Mouse (Mus musculus) megakaryocyte, embryonic 14.5 days (primary cell): ENCODE results near the gene Clec1b. TPM values are rescaled to one million over a fixed set of nuclear protein-coding genes. Genes with fewer than 3 reads are reported as not detected.

ENCODE experiments used
- H3K27me3 ChIP-seq: replicated peaks from 2 replicates; pipeline ENCODE3; 2012; ENCODE audit warnings: inconsistent platforms
- H3K36me3 ChIP-seq: replicated peaks from 2 replicates; pipeline ENCODE3; 2012; ENCODE audit warnings: low read length, inconsistent platforms, mixed read lengths
- H3K4me1 ChIP-seq: 2 replicates; pipeline ENCODE4 v1.6.1; 2012; ENCODE audit warnings: inconsistent platforms
- H3K4me3 ChIP-seq: replicated peaks from 2 replicates; pipeline ENCODE3; 2012; ENCODE audit warnings: moderate library complexity, mild to moderate bottlenecking, inconsistent platforms
- H3K9me3 ChIP-seq: 2 replicates; pipeline ENCODE4 v1.6.1; 2012; ENCODE audit warnings: inconsistent platforms
- FLI1 ChIP-seq: IDR thresholded peaks from 2 replicates; pipeline ENCODE4 v1.6.1; 2012; ENCODE audit warnings: low read length, inconsistent platforms, mixed read lengths
- GATA1 ChIP-seq: IDR thresholded peaks from 3 replicates; pipeline ENCODE4 v1.6.1; 2012; ENCODE audit warnings: mixed read lengths, low read length, inconsistent platforms, borderline replicate concordance
- polyA plus RNA-seq: library from polyadenylated mRNA; stranded (reverse); fragments of >175 nt; gene quantifications from 2 replicates; pipeline ENCODE4 v1.2.3, GENCODE M21; 2012; ENCODE audit warnings: low replicate concordance; ENCODE audit not compliant: insufficient read depth

Gene Clec1b
- polyA plus RNA-seq, 1 experiment, result 19.5 TPM

DNA sequence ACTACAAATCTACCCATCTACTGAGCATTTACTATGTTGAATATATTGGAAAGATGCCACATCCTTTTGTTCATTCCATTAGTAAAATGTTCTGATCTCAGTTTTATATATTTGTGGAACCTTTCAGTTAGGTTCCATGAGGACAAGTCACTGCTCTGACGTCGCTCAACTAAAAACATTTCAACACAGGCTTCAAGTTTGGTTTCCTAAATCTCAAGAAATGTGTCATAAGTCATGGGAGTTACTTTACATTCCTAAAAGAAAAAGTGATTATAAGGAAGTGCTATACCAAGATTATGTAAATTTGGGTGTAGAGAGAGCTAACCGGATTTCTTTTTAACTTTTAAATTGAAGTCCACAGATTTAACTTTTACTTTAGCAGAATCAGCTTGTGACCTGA, 38.9 kb downstream of the Clec1b start:
- H3K4me1 ChIP-seq, result peaks cover 41% of the 10 kb centered on the region
- TF ChIP-seq GATA1 (no peak), FLI1 (no peak)
- H3K27me3 ChIP-seq, result no peaks in the 10 kb centered on the region
- H3K4me3 ChIP-seq, result no peak overlapping the region
- no peaks in the 10 kb centered on the region for H3K9me3 ChIP-seq
- H3K36me3 ChIP-seq, result peaks cover 84% of the 10 kb centered on the region

DNA sequence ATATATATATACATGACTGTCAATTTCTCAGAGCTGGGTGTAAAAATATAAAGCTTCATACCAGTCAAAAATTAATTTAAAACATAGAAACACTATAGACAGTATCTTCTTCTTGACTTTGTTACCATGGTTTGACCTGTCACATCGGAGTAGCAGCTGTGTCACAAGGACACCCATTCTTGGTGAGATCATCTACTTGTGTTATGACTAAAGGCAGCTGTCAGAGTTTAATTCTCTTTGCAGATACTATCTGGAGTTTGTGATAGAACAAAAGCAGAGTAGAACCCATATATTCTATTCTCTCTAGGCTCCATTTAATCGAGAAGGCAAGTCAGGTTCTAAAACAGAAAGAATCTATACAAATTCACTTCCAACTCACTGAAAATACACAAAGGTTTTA, 40.9 kb downstream of the Clec1b start:
- no peak for TF ChIP-seq GATA1
- no peak for TF ChIP-seq FLI1
- Histone ChIP-seq H3K36me3 (peaks cover 86% of the 10 kb centered on the region), H3K27me3 (no peaks in the 10 kb centered on the region), H3K9me3 (no peaks in the 10 kb centered on the region), H3K4me3 (no peak overlapping the region), H3K4me1 (peaks cover 21% of the 10 kb centered on the region)

DNA sequence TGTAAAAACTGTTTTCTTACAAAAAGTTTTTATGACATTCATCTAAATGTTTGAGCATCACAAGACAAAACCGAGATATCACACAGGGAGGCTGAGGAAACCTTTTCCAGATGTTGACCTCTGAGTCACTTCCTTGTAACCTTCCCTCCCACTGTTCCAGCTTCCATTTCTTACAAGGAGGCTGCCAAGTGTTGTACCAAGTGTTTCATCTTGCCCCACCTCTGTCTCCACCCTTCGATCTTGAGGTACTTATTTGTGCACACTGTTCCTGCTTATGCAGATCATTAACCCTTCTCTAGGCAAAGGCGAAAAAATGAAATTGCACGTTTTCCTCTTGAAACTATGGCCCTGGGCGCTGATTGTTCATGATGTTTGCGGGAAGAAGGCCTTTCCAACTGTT, 52.6 kb downstream of the Clec1b start:
- H3K4me3 ChIP-seq, result no peak overlapping the region
- peaks cover 55% of the 10 kb centered on the region for H3K4me1 ChIP-seq
- H3K27me3 ChIP-seq, result no peaks in the 10 kb centered on the region

DNA sequence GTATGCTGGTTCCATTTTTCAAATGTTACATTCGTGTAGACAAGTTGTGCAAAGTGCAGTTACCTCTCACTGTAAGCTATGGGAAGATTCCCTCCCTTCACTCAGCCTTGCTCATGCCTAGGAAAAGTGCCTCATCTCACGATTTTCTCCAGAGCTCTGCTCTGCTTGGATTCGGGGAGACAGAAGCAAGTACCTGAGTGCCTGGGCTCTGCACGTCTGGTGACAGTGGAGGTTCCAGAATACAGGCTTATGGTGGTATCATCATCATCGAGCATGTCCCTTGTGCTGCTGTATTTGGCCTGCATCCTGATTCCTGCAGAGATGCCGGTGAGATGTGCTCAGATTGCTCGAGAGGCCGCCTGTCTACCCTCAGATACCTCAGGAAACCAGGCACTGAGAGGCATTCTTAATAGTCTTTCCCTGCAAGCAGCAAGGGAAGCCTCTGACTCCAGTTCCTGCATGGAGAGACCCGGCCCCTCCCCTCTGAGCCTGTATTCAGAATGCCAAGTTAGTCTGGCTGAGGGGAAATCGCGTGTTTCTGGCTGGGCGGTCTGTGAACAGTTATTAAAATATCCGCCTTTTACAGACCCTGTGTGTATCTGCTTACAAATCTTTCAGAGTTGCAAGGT, 54.4 kb downstream of the Clec1b start, which contains the start of gene Clec1a:
TSS of gene Clec1a (minus strand) at position 590 of the 629 bp plus-strand sequence.
- H3K4me1 ChIP-seq, result peaks cover 45% of the 10 kb centered on the region
- TF ChIP-seq FLI1, result no peak
- no peak for TF ChIP-seq GATA1
- H3K4me3 ChIP-seq, result peak within 1 kb of the TSS; percentile 80
- H3K36me3 ChIP-seq, result peaks cover 60% of the 10 kb centered on the region
- no peaks in the 10 kb centered on the region for H3K9me3 ChIP-seq
- H3K27me3 ChIP-seq, result no peaks in the 10 kb centered on the region

More for the DNA sequence above, 52.6 kb downstream of the Clec1b start:
- Histone ChIP-seq H3K36me3 (peaks cover 65% of the 10 kb centered on the region), H3K9me3 (no peaks in the 10 kb centered on the region)
- TF ChIP-seq FLI1 (no peak), GATA1 (no peak)

Other genes starting within 250 kb of the Clec1b start
- gene Clec2d, start 216.7 kb upstream of the Clec1b start, polyA plus RNA-seq, result 1.2 TPM in 1 of 2 replicates, not detected in the other
- 1.3 TPM in 1 of 2 replicates, not detected in the other for gene Cd69, start 121.9 kb upstream of the Clec1b start, polyA plus RNA-seq
- gene 4922502D21Rik, start 65.5 kb upstream of the Clec1b start, polyA plus RNA-seq, result not detected in 2 replicates
- gene Clec12a, start 54.6 kb upstream of the Clec1b start, polyA plus RNA-seq, result 0.67 TPM in 1 of 2 replicates, not detected in the other
- not detected in 2 replicates for gene Clec12b, start 11.4 kb upstream of the Clec1b start, polyA plus RNA-seq
- gene Clec9a, start 11.6 kb downstream of the Clec1b start, polyA plus RNA-seq, result not detected in 2 replicates
- gene Clec1a, start 54.7 kb downstream of the Clec1b start, polyA plus RNA-seq, result not detected in 2 replicates
- gene Olr1, start 109.9 kb downstream of the Clec1b start, polyA plus RNA-seq, result 0.21 TPM in 1 of 2 replicates, not detected in the other
- not detected in 2 replicates for gene Tmem52b, start 115.3 kb downstream of the Clec1b start, polyA plus RNA-seq
- 25.5 and 160 TPM in 2 replicates for gene Gabarapl1, start 135.9 kb downstream of the Clec1b start, polyA plus RNA-seq
- 0.69 TPM in 1 of 2 replicates, not detected in the other for gene Klre1, start 180.6 kb downstream of the Clec1b start, polyA plus RNA-seq
- gene Klrd1, start 194.5 kb downstream of the Clec1b start, polyA plus RNA-seq, result not detected in 2 replicates
- not detected in 2 replicates for gene Klrk1, start 226.6 kb downstream of the Clec1b start, polyA plus RNA-seq
- gene Klrc3, start 246.0 kb downstream of the Clec1b start, polyA plus RNA-seq, result not detected in 2 replicates